Mouse (Mus musculus): ENCODE results near the gene Serinc3. TPM values are rescaled to one million over a fixed set of nuclear protein-coding genes. Genes with fewer than 3 reads are reported as not detected.

Gene Serinc3
- polyA plus RNA-seq, 1 experiment from 2014 or later: 37.9 TPM

GRCm38 (mm10) chr2:163586384-163587261 lies 58.3 kb downstream of the Serinc3 start:
- ATAC-seq (no peak), DNase-seq (ENCODE audit: low spot score) (peak; percentile 49)
- H3K27ac ChIP-seq (ENCODE audit: low read depth, low read length): no peak overlapping the region
- H3K4me1 ChIP-seq (ENCODE audit: control insufficient read depth, insufficient read depth, low read length): no peaks in the 10 kb centered on the region
- H3K4me2 ChIP-seq (ENCODE audit: low read length): no peak overlapping the region
- H3K4me3 ChIP-seq (ENCODE audit: low read depth, low read length): no peak overlapping the region
- H3K9ac ChIP-seq (ENCODE audit: low read length): no peak overlapping the region
- no peaks in the 10 kb centered on the region for H3K27me3 ChIP-seq (replicated peaks; ENCODE audit: control insufficient read depth, insufficient read depth, low read length)
- H3K9me3 ChIP-seq (replicated peaks; ENCODE audit: control insufficient read depth, low read length): no peaks in the 10 kb centered on the region
- H3K36me3 ChIP-seq (ENCODE audit: control insufficient read depth, insufficient read depth, low read length): no peaks in the 10 kb centered on the region
- 51% methylated on average over 19 of the region's 19 CpGs for WGBS

GRCm38 (mm10) chr2:163584088-163584426 lies 60.9 kb downstream of the Serinc3 start:
- DNase-seq (ENCODE audit: low spot score) (peak; percentile 12), ATAC-seq (no peak)
- no peaks in the 10 kb centered on the region for H3K27me3 ChIP-seq (replicated peaks; ENCODE audit: control insufficient read depth, insufficient read depth, low read length)
- H3K4me1 ChIP-seq (ENCODE audit: control insufficient read depth, insufficient read depth, low read length): no peaks in the 10 kb centered on the region
- no peaks in the 10 kb centered on the region for H3K36me3 ChIP-seq (ENCODE audit: control insufficient read depth, insufficient read depth, low read length)
- 72% methylated on average over 10 of the region's 10 CpGs for WGBS
- no peak overlapping the region for H3K9ac ChIP-seq (ENCODE audit: low read length)
- H3K27ac ChIP-seq (ENCODE audit: low read depth, low read length): no peak overlapping the region
- no peak overlapping the region for H3K4me3 ChIP-seq (ENCODE audit: low read depth, low read length)
- no peaks in the 10 kb centered on the region for H3K9me3 ChIP-seq (replicated peaks; ENCODE audit: control insufficient read depth, low read length)
- H3K4me2 ChIP-seq (ENCODE audit: low read length): no peak overlapping the region

- no peak overlapping the region for H3K27ac ChIP-seq (ENCODE audit: low read depth, low read length)
- H3K36me3 ChIP-seq (ENCODE audit: control insufficient read depth, insufficient read depth, low read length): no peaks in the 10 kb centered on the region
- H3K27me3 ChIP-seq (replicated peaks; ENCODE audit: control insufficient read depth, insufficient read depth, low read length): no peaks in the 10 kb centered on the region
- DNase-seq (ENCODE audit: low spot score): no peak
- no peak overlapping the region for H3K4me3 ChIP-seq (ENCODE audit: low read depth, low read length)
- no peaks in the 10 kb centered on the region for H3K4me1 ChIP-seq (ENCODE audit: control insufficient read depth, insufficient read depth, low read length)
- no peak overlapping the region for H3K9ac ChIP-seq (ENCODE audit: low read length)
- ATAC-seq: no peak
- 94% methylated on average over 10 of the region's 10 CpGs for WGBS
- H3K9me3 ChIP-seq (replicated peaks; ENCODE audit: control insufficient read depth, low read length): no peaks in the 10 kb centered on the region
- no peak overlapping the region for H3K4me2 ChIP-seq (ENCODE audit: low read length)
These were observed 61.5 kb downstream of the Serinc3 start for GRCm38 (mm10) chr2:163583226-163584087.

GRCm38 (mm10) chr2:163580069-163580945 lies 64.6 kb downstream of the Serinc3 start:
- Histone ChIP-seq H3K4me3 (ENCODE audit: low read depth, low read length) (no peak overlapping the region), H3K9me3 (replicated peaks; ENCODE audit: control insufficient read depth, low read length) (no peaks in the 10 kb centered on the region), H3K4me2 (ENCODE audit: low read length) (no peak overlapping the region), H3K36me3 (ENCODE audit: control insufficient read depth, insufficient read depth, low read length) (no peaks in the 10 kb centered on the region), H3K27ac (ENCODE audit: low read depth, low read length) (no peak overlapping the region), H3K27me3 (replicated peaks; ENCODE audit: control insufficient read depth, insufficient read depth, low read length) (no peaks in the 10 kb centered on the region), H3K9ac (ENCODE audit: low read length) (no peak overlapping the region), H3K4me1 (ENCODE audit: control insufficient read depth, insufficient read depth, low read length) (no peaks in the 10 kb centered on the region)
- ATAC-seq: no peak
- 85% methylated on average over 13 of the region's 13 CpGs for WGBS
- no peak for DNase-seq (ENCODE audit: low spot score)

- H3K27ac ChIP-seq (ENCODE audit: low read depth, low read length): no peak overlapping the region
- H3K36me3 ChIP-seq (ENCODE audit: control insufficient read depth, insufficient read depth, low read length): no peaks in the 10 kb centered on the region
- 87% methylated on average over 2 of the region's 2 CpGs for WGBS
- H3K4me2 ChIP-seq (ENCODE audit: low read length): no peak overlapping the region
- H3K9me3 ChIP-seq (replicated peaks; ENCODE audit: control insufficient read depth, low read length): no peaks in the 10 kb centered on the region
- no peaks in the 10 kb centered on the region for H3K27me3 ChIP-seq (replicated peaks; ENCODE audit: control insufficient read depth, insufficient read depth, low read length)
- DNase-seq (ENCODE audit: low spot score): no peak
- no peak overlapping the region for H3K9ac ChIP-seq (ENCODE audit: low read length)
- H3K4me3 ChIP-seq (ENCODE audit: low read depth, low read length): no peak overlapping the region
- no peak for ATAC-seq
- H3K4me1 ChIP-seq (ENCODE audit: control insufficient read depth, insufficient read depth, low read length): no peaks in the 10 kb centered on the region
These were observed 66.9 kb downstream of the Serinc3 start for GRCm38 (mm10) chr2:163577986-163578385.

- Histone ChIP-seq H3K36me3 (ENCODE audit: control insufficient read depth, insufficient read depth, low read length) (no peaks in the 10 kb centered on the region), H3K27ac (ENCODE audit: low read depth, low read length) (no peak overlapping the region), H3K4me1 (ENCODE audit: control insufficient read depth, insufficient read depth, low read length) (no peaks in the 10 kb centered on the region), H3K9ac (ENCODE audit: low read length) (no peak overlapping the region), H3K9me3 (replicated peaks; ENCODE audit: control insufficient read depth, low read length) (no peaks in the 10 kb centered on the region), H3K4me2 (ENCODE audit: low read length) (no peak overlapping the region), H3K4me3 (ENCODE audit: low read depth, low read length) (no peak overlapping the region), H3K27me3 (replicated peaks; ENCODE audit: control insufficient read depth, insufficient read depth, low read length) (no peaks in the 10 kb centered on the region)
- 50% methylated on average over 11 of the region's 11 CpGs for WGBS
- ATAC-seq: no peak
- DNase-seq (ENCODE audit: low spot score): no peak
These were observed 69.7 kb downstream of the Serinc3 start for GRCm38 (mm10) chr2:163575248-163575647.

- ATAC-seq (no peak), DNase-seq (ENCODE audit: low spot score) (no peak)
- Histone ChIP-seq H3K4me3 (ENCODE audit: low read depth, low read length) (no peak overlapping the region), H3K27me3 (replicated peaks; ENCODE audit: control insufficient read depth, insufficient read depth, low read length) (no peaks in the 10 kb centered on the region), H3K9ac (ENCODE audit: low read length) (no peak overlapping the region), H3K4me1 (ENCODE audit: control insufficient read depth, insufficient read depth, low read length) (no peaks in the 10 kb centered on the region), H3K36me3 (ENCODE audit: control insufficient read depth, insufficient read depth, low read length) (no peaks in the 10 kb centered on the region), H3K27ac (ENCODE audit: low read depth, low read length) (no peak overlapping the region), H3K9me3 (replicated peaks; ENCODE audit: control insufficient read depth, low read length) (no peaks in the 10 kb centered on the region), H3K4me2 (ENCODE audit: low read length) (no peak overlapping the region)
- WGBS: 86% methylated on average over 3 of the region's 3 CpGs
These were observed 70.6 kb downstream of the Serinc3 start for GRCm38 (mm10) chr2:163574321-163574720.

All from forebrain, embryonic 14.5 days (tissue).